Mouse (Mus musculus) heart, embryonic 15.5 days (tissue): Measurements from ENCODE around the gene Mapk1. TPM values are rescaled to one million over a fixed set of nuclear protein-coding genes. Genes with fewer than 3 reads are reported as not detected.
A peak's percentile ranks its signal among the peaks of the same experiment; 100 is the strongest.
"Not testable (repeated sequence)": the region's sequence is repeated elsewhere in the genome, so short reads cannot be mapped to it uniquely, and the experiment has no call there.

Experiments
- ATAC-seq: fragments of 200-750 bp; cut with Nextera tagmentation; replicated peaks from 2 replicates; pipeline ENCODE4 v1.8.0; 2017; ENCODE audit warnings: low read depth, moderate TSS enrichment; ENCODE audit not compliant: insufficient number of reproducible peaks, insufficient read depth, low FRiP score
- H3K27ac ChIP-seq: fragments of 300-500 bp; sonication (generic); 2 replicates; pipeline ENCODE4 v1.5.1; 2015; ENCODE audit warnings: mild to moderate bottlenecking, inconsistent platforms
- H3K27me3 ChIP-seq: fragments of 300-500 bp; sonication (generic); 2 replicates; pipeline ENCODE4 v1.6.1; 2015; ENCODE audit warnings: inconsistent platforms
- H3K36me3 ChIP-seq: fragments of 300-500 bp; sonication (generic); 2 replicates; pipeline ENCODE4 v1.6.1; 2015; ENCODE audit warnings: mild to moderate bottlenecking, inconsistent platforms
- H3K4me1 ChIP-seq: fragments of 300-500 bp; sonication (generic); replicated peaks from 2 replicates; pipeline ENCODE4 v1.6.1; 2015; ENCODE audit warnings: inconsistent platforms
- H3K4me2 ChIP-seq: fragments of 300-500 bp; sonication (generic); 2 replicates; pipeline ENCODE4 v1.6.1; 2015; ENCODE audit warnings: inconsistent platforms, mild to moderate bottlenecking, moderate library complexity
- H3K4me3 ChIP-seq: fragments of 300-500 bp; sonication (generic); 2 replicates; pipeline ENCODE4 v1.5.1; 2015; ENCODE audit warnings: mild to moderate bottlenecking, inconsistent platforms
- H3K9ac ChIP-seq: fragments of 300-500 bp; sonication (generic); 2 replicates; pipeline ENCODE4 v1.6.1; 2015; ENCODE audit warnings: mild to moderate bottlenecking, inconsistent platforms
- H3K9me3 ChIP-seq: fragments of 300-500 bp; sonication (generic); replicated peaks from 2 replicates; pipeline ENCODE4 v1.6.1; 2016; ENCODE audit warnings: inconsistent platforms
- WGBS: fragments of 180-500 bp; shearing (Covaris S2); methylation state at CpG from one replicate; pipeline ENCODE4 v1.1.7; 2015; ENCODE audit warnings: mixed read lengths; 5-methylcytosine and 5-hydroxymethylcytosine counted together
- polyA plus RNA-seq: library from polyadenylated mRNA; unstranded; fragments of >200 nt; fragmentation: Nextera tagmentation; extraction: Ambion mirVana; gene quantifications from 2 replicates; pipeline ENCODE4 v1.2.1, GENCODE M21; 2015

The Mapk1 gene
- polyA plus RNA-seq, 1 experiment from 2014 or later, result 119 TPM

DNA sequence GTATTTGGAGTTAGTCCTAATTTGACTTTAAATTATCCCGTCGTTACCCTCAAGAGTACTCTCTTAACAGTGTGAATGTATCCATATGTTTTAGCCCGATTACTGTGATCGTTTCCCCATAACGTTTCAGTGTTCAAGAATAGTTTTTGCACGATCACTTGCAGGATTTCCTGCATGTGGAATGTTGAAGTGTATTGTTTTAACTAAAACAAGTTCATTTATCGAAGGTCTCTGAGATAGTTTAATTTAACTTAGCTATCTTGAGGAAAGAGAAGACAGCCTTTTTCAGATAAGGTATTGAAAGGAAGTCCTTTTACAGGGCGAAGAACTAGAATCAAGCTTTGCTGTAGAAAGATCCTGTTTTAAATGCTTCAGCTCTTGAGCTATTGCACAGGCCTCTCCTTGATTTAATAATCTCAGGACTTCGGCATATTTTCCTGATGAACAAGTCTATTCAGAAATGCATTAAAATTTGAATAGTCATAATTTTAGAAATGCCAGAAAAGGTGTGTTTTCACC is 1.3 kb downstream of the Mapk1 start:
- Histone ChIP-seq H3K27ac (no peak overlapping the region), H3K9me3 (no peaks in the 10 kb centered on the region), H3K36me3 (no peaks in the 10 kb centered on the region; the same call in 1 of the 2 replicates), H3K4me2 (peak overlapping the region; percentile 70), H3K4me1 (peaks cover 19% of the 10 kb centered on the region), H3K4me3 (peak overlapping the region; percentile 86), H3K9ac (peak overlapping the region; percentile 80), H3K27me3 (no peaks in the 10 kb centered on the region)
- 6% methylated on average over 9 of the region's 9 CpGs for WGBS
- ATAC-seq, result no peak

- Histone ChIP-seq H3K4me1 (peaks cover 25% of the 10 kb centered on the region), H3K27ac (no peak overlapping the region), H3K9me3 (no peaks in the 10 kb centered on the region), H3K36me3 (no peaks in the 10 kb centered on the region; the same call in 1 of the 2 replicates), H3K4me2 (no peak overlapping the region), H3K9ac (no peak overlapping the region), H3K4me3 (no peak overlapping the region), H3K27me3 (no peaks in the 10 kb centered on the region)
- WGBS, result 73% methylated on average over 2 of the region's 2 CpGs
- no peak for ATAC-seq
These were observed 4.1 kb downstream of the Mapk1 start for GRCm38 (mm10) chr16:16987248-16987647.

DNA sequence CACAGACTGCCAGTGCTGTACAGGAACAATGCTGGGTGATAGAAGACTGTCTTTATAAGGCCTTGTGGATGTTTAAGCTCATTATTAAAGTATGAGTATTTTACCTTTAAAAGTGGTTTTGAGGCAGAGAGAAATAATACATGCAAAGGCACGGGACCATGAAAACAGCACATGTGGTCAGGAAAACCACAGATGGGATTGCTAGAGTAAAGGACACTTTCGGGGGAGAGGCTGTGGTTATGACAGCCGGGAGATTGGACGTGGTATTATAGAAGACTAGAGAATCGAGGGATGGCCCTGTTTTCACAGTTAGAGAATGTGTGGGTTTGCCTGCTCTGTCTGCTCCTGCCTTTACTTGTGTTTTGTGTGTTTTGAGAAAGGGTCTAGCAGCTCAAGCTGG is 5.7 kb downstream of the Mapk1 start:
- ATAC-seq, result no peak
- WGBS, result 84% methylated on average over 5 of the region's 5 CpGs
- Histone ChIP-seq H3K4me2 (no peak overlapping the region), H3K4me1 (peaks cover 28% of the 10 kb centered on the region), H3K27ac (no peak overlapping the region), H3K4me3 (no peak overlapping the region), H3K27me3 (no peaks in the 10 kb centered on the region), H3K9ac (no peak overlapping the region), H3K9me3 (no peaks in the 10 kb centered on the region), H3K36me3 (no peaks in the 10 kb centered on the region; the same call in 1 of the 2 replicates)

- Histone ChIP-seq H3K27ac (no peak overlapping the region), H3K4me1 (peaks cover 32% of the 10 kb centered on the region)
These were observed 6.8 kb downstream of the Mapk1 start for GRCm38 (mm10) chr16:16990021-16990420.

GRCm38 (mm10) chr16:16994426-16995052 is 11.4 kb downstream of the Mapk1 start:
- no peak overlapping the region for H3K27ac ChIP-seq
- 74% methylated on average over 4 of the region's 4 CpGs for WGBS
- no peak overlapping the region for H3K4me3 ChIP-seq
- H3K9me3 ChIP-seq, result no peaks in the 10 kb centered on the region
- no peak overlapping the region for H3K4me2 ChIP-seq
- H3K9ac ChIP-seq, result no peak overlapping the region
- peaks cover 23% of the 10 kb centered on the region for H3K4me1 ChIP-seq
- no peak for ATAC-seq
- no peaks in the 10 kb centered on the region for H3K36me3 ChIP-seq
- H3K27me3 ChIP-seq, result no peaks in the 10 kb centered on the region

More at GRCm38 (mm10) chr16:16990021-16990420, 6.8 kb downstream of the Mapk1 start:
- H3K4me3 ChIP-seq, result no peak overlapping the region
- no peaks in the 10 kb centered on the region for H3K9me3 ChIP-seq
- H3K27me3 ChIP-seq, result no peaks in the 10 kb centered on the region
- no peak for ATAC-seq
- no peak overlapping the region for H3K9ac ChIP-seq
- 66% methylated on average over 4 of the region's 4 CpGs for WGBS
- H3K36me3 ChIP-seq, result no peaks in the 10 kb centered on the region; the same call in 1 of the 2 replicates
- no peak overlapping the region for H3K4me2 ChIP-seq

GRCm38 (mm10) chr16:16996121-16996729 is 13.0 kb downstream of the Mapk1 start:
- H3K4me3 ChIP-seq, H3K27me3 ChIP-seq, H3K9me3 ChIP-seq, H3K36me3 ChIP-seq, H3K4me2 ChIP-seq, ATAC-seq, H3K9ac ChIP-seq, H3K27ac ChIP-seq: not testable (repeated sequence)
- peaks cover 17% of the 10 kb centered on the region for H3K4me1 ChIP-seq
- 84% methylated on average over 10 of the region's 10 CpGs for WGBS

GRCm38 (mm10) chr16:17001109-17001508 is 17.9 kb downstream of the Mapk1 start:
- Histone ChIP-seq H3K4me3 (no peak overlapping the region), H3K4me1 (peaks cover 7% of the 10 kb centered on the region; the same call in 1 of the 2 replicates), H3K27ac (no peak overlapping the region), H3K27me3 (no peaks in the 10 kb centered on the region), H3K9me3 (no peaks in the 10 kb centered on the region), H3K36me3 (no peaks in the 10 kb centered on the region), H3K4me2 (no peak overlapping the region), H3K9ac (no peak overlapping the region)
- 86% methylated on average over 3 of the region's 3 CpGs for WGBS
- no peak for ATAC-seq

GRCm38 (mm10) chr16:17007070-17007469 is 23.9 kb downstream of the Mapk1 start:
- H3K4me1 ChIP-seq, result no peaks in the 10 kb centered on the region
- H3K27ac ChIP-seq, result no peak overlapping the region
- no peaks in the 10 kb centered on the region for H3K27me3 ChIP-seq
- H3K9me3 ChIP-seq, result no peaks in the 10 kb centered on the region
- H3K4me3 ChIP-seq, result no peak overlapping the region
- no peak overlapping the region for H3K4me2 ChIP-seq
- H3K36me3 ChIP-seq, result no peaks in the 10 kb centered on the region
- no peak overlapping the region for H3K9ac ChIP-seq
- ATAC-seq, result no peak
- 45% methylated on average over 1 of the region's 1 CpGs for WGBS

DNA sequence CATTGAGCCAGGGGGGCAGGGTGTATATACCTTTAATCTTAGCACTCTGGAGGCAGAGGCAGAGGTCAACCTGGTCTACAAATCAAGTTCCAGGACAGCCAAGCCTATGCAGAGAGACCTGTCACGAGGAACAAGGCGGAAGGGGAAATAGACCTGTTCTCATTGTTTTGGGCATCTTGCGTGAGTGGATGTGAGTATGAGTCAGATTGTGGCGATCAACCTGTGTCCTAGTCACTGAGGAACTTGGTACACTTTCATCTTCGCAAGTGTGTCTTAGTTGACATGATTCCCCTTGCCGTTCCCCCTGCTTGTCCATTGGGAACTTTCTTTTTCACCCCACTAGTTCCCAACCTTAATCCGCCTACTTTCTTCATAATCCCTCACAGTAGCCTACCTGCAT is 26.9 kb downstream of the Mapk1 start:
- Histone ChIP-seq H3K36me3 (no peaks in the 10 kb centered on the region), H3K4me2 (no peak overlapping the region), H3K9ac (no peak overlapping the region), H3K4me3 (no peak overlapping the region), H3K9me3 (no peaks in the 10 kb centered on the region), H3K4me1 (no peaks in the 10 kb centered on the region), H3K27me3 (no peaks in the 10 kb centered on the region), H3K27ac (no peak overlapping the region)
- ATAC-seq, result no peak
- WGBS, result 95% methylated on average over 7 of the region's 7 CpGs

GRCm38 (mm10) chr16:17012583-17012982 is 29.4 kb downstream of the Mapk1 start:
- no peaks in the 10 kb centered on the region for H3K4me1 ChIP-seq
- H3K4me3 ChIP-seq, result no peak overlapping the region
- H3K4me2 ChIP-seq, result no peak overlapping the region
- H3K27me3 ChIP-seq, result no peaks in the 10 kb centered on the region
- H3K36me3 ChIP-seq, result peaks cover 12% of the 10 kb centered on the region
- no peaks in the 10 kb centered on the region for H3K9me3 ChIP-seq
- WGBS, result 89% methylated on average over 1 of the region's 1 CpGs
- no peak for ATAC-seq
- no peak overlapping the region for H3K9ac ChIP-seq
- no peak overlapping the region for H3K27ac ChIP-seq

- Histone ChIP-seq H3K9me3 (no peaks in the 10 kb centered on the region), H3K36me3 (peaks cover 30% of the 10 kb centered on the region), H3K27me3 (no peaks in the 10 kb centered on the region), H3K9ac (no peak overlapping the region), H3K4me1 (no peaks in the 10 kb centered on the region), H3K4me2 (no peak overlapping the region), H3K27ac (no peak overlapping the region), H3K4me3 (no peak overlapping the region)
- ATAC-seq, result no peak
- WGBS, result 85% methylated on average over 4 of the region's 4 CpGs
These were observed 32.1 kb downstream of the Mapk1 start for GRCm38 (mm10) chr16:17015111-17015852.
